Mouse (Mus musculus) mouse embryonic stem cell (cell line): ENCODE measurements around the gene Olfr70.

Experiments used
- in situ Hi-C, 2 experiments: fragments of 300-500 bp; cut with MboI; formaldehyde crosslinking; loops; 1 replicate in 1 of 2; 3 replicates in 1 of 2; pipeline ENCODE4 v1.14.3; 2019 to 2020; ENCODE audit warnings: low sequenced_read_pairs in 2 of 2, low pct_unique_long_range_greater_than_20kb in 1 of 2, mixed read lengths in 1 of 2; ENCODE audit not compliant: unreplicated experiment in 1 of 2

Olfr70 gene

GRCm38 (mm10) chr4:43700707-43701106, at the start of gene Olfr70:
Gene Olfr70 (minus strand): TSS chr4:43700807.
- in situ Hi-C loops: no loop called here

DNA sequence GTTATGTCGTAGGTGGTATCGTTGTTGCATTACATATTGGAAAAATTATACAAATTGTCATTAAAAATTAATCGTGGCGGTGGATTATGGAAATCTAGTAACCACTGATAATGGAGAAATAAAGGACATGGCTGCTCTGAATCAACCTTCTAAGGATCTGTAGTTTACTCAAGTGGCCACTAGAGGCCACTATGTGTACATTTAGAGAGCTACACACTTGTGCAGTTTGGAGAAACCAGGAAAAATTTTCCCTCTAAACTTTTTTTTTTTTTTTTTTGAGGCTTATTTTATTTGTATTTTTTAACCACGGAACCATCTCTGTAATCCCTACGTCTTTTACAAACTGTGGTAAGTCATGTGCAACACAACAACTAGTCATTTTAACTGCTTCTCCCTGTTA, 44.6 kb upstream of the Olfr70 start:
- in situ Hi-C loops: no loop called here

DNA sequence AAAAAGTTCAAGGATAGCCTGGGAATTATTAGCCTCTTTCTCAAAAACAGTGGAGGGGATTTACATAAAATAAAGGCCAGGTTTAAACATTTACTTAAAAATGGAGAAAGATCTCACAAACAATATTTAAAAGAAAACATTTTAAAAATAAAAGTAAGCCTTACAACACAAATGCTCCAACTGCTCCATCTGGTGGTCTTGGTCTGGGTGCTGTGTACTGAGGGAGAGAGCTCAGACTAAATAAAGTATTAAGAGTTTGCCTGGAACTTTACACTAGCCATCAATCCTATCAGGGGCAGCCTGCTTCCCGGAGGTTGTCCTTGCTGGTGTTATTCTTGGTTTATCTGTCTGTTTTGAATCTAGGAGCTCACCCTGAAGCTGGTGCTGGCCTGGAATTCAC, 42.5 kb upstream of the Olfr70 start:
- in situ Hi-C loops: no loop called here

- in situ Hi-C loops: no loop called here
Observed at GRCm38 (mm10) chr4:43742637-43743036, 42.0 kb upstream of the Olfr70 start.

DNA sequence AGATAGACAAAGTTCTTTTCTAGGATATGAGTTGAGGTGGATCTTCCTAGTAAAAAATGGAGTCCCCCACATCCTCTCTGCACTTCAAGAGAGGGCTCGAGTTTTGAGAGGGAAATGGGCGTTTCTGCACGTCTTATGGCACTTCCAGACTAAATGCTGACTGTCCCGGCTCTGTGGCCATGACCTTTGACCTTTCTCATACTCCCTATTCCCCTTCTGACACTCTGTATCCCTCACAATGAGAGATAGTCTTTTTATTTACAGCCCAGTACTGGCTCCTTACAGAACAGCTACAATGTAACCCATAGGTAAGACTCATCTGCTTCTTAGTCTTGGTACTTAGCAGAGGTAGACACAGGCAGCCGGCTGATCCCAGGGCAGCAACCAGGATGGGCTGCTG, 40.9 kb upstream of the Olfr70 start:
- in situ Hi-C loops: no loop called here

GRCm38 (mm10) chr4:43738989-43739674, 38.5 kb upstream of the Olfr70 start:
- in situ Hi-C loops: no loop called here

GRCm38 (mm10) chr4:43737144-43737543, 36.5 kb upstream of the Olfr70 start:
- in situ Hi-C loops: no loop called here

DNA sequence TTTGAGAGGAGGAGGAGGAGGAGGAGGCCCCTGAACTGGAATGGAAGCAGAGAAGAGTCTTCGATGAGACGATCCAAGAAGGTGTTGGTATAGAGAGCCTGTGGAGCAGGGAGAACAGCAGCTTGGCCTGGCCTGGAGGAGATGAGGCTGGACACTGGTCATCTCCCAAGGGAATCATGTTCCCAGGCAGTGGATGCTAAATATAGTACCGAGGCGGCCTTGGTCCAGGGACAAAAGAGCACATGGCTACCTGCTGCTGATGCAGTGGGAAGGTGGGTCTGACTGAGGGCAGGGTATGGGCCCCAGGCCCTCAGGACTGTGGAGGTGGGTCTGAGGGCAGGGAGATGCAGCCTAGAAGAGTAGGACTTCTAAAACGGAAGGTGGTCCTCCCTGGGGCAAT, 32.6 kb upstream of the Olfr70 start:
- in situ Hi-C loops: no loop called here

- in situ Hi-C loops: no loop called here
Observed at GRCm38 (mm10) chr4:43732171-43732570, 31.6 kb upstream of the Olfr70 start.

DNA sequence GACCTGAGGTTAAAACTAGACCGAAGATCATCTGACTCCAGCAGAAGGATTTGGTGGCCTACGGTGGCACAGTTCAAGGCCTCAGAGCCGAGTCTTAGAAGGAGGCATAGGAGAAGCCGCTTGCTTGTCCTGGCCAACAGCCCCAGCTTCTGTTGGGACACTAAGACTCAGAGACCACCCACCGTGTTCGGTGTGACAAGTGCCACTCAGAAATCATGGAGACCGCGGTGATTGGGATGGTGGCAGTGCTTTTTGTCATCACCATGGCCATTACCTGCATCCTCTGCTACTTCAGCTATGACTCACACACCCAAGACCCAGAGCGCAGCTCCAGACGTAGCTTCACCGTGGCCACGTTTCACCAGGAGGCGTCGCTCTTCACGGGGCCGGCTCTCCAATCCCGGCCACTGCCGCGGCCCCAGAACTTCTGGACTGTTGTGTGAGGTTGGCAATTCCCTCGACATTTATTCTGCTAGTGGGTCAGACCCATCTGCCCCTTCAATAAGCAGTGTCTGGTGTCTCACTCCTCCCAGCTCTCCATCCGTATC, 30.2 kb upstream of the Olfr70 start:
- in situ Hi-C loops: no loop called here

DNA sequence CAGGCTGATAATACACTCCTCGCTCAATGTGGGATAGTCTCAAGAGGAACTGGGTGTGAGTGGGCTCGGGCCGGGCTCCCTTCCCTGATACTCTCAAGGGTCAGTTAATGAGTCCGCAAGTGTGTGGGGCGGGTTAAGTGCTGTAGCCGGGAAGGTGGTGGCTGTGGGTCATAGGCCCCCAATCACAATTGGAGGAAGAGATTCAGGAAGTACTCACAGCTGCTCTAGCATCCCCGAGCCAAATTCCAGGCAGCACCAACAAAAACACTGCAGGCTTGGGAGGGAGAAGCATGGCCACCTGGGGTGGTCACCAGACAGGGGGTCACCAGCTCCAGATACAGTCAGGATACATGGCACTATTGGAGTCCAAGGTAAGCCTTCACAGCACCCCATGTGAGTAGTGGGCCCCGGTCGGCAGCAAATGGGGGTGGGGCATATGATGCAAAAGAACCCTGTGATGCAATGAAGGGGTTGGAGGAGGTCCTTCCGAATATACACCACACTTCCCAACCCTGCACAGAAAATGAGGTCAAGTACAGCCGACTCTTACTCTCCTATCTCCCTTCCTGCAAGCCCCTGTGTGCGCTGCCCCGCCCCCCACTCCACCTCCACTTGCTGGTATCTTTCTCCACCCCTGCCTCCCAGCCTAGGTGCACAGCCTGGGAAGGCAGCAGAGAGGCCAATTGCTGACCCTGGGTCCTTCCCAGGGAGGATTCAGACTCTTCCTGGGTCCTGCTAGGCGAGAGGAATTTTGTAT, 29.4 kb upstream of the Olfr70 start, which contains the start of gene Spaar:
Spaar (plus strand) TSS at position 241 of the 757 bp plus-strand sequence.
- in situ Hi-C loops: no loop called here

DNA sequence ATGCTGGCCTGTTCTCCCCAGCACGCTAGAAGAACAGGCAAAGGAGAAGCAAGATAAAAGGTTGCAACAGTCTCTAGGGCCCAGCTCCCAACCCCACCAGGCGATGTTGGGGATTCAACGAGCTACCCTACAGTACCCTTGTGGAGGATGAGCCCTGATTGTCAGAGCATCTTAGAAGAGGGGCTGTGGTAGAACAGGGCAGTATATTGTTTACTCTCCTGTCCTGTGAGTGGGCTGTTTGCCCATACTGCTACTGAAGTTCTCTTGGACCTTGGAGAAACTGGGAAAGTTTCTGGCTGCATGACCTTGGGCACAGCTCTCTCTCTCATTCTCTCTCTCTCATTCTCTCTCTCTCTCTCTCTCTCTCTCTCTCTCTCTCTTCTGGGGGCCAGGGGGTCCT, 28.5 kb upstream of the Olfr70 start:
- in situ Hi-C loops: no loop called here

DNA sequence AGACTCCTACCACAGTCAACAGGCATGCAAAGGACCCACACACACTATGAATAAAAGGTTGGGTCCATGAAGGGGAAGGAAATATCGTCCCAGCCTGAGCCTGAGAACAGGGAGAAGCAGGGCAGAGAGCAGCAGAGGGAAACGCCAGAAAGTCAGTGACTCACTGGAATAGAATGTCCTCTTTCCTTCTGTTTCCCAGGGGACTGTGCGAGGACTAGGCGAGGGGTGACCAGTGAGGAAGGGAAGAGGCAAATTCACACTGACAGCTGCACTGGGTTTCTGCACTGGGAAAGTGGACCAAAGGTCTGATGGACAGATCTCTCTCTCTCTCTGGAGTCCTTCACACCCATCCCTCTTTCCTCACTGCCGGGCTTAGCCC, 28.0 kb upstream of the Olfr70 start:
- in situ Hi-C loops: no loop called here

DNA sequence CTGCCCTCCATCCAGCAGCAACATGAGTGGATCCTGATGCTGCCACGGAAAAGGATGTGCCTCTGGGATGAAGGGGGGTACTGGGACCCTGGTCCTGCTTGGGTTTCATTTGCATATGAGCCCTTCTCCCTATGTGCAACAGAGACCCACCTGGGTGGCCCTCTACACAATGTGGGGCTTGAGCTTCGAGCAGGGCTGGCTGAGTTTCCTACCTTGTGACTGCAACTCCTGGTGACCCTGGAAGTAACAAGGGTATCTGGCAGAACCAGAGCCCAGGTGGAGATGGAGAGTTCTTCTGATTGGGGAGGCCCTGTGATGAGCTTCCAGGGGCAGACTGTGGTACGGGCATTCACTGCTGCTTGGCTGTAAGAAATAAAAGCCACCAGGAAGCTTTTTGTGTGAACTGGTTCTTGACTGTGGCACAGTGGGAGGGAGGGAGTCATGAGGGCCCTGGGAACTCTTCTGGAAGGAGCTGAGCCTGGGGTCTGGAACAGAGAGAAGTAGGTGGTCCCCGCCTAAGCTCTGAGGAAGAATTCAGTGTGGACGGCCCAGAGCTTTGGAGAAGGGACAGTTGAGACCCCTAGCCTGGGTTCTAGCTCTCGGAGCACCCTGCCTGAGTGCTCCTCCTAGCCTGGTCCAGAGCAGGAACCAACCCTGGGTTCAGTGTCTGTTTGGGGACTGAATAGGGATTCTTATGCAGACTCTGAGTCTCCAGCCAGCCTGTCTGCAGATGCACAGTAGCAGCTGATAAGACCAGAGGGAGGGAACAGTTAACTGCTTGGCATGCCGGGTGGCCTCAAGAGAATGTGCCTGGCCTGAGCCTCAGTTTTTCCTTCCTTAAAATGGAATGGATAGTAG, 27.3 kb upstream of the Olfr70 start:
- in situ Hi-C loops: no loop called here

- in situ Hi-C loops: no loop called here
Observed at GRCm38 (mm10) chr4:43726995-43727394, 26.4 kb upstream of the Olfr70 start, which contains the start of gene Hrct1. Gene Hrct1 (plus strand): TSS chr4:43727188.

DNA sequence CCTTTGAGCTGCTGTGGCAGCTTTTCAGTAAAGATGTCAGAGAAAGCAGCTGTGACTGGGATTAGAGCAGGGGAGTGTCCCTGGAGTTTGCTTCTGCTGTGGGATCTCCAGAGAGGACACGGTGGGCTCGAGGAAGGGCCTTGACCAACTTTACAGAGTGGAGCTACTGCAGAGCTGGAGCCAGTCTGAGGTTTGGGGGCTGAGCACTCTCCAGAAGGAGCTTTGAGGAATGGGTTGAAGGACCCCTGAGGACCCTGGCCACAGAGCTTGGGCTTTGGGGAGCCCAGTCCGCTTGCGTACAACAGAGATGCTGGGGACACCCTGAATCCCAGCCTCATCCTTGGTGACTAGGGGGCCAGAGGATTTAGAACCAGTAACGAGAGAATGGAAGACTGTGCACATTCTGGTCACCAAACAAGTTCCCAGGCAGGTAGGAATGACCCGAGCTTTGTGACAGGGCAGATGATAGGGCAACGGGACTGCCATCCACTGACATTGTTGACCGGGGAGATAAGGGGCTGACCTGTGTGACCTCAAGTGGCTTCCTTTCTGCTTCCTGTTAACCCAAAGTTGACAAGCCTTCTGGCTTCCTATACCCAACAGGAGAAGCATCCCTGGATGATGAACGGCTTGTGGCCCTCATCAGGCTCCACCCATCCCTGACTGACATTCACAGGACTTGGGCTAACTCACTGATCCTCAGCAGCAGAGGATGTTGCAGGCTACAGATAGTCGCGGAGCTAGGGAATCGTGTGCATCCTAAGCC, 25.8 kb upstream of the Olfr70 start:
- in situ Hi-C loops: no loop called here

DNA sequence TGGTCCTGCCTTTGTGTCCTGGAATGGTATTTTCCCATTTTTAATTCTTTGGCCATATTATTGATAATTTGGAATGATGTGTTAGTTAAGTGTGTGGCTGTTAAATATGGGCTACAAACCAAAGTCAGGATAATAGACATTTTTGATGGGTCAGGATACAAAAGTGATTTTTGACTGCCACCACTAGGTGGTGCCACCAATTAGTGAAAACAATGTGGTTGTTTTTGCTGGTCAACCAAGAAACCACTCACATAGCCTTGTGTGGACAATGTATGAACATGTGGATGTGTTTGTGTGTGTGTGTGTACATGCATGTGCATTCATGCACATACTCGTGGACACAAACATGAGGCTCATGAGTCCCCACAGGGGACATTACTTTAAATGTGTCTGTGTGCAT, 24.2 kb upstream of the Olfr70 start:
- in situ Hi-C loops: no loop called here

DNA sequence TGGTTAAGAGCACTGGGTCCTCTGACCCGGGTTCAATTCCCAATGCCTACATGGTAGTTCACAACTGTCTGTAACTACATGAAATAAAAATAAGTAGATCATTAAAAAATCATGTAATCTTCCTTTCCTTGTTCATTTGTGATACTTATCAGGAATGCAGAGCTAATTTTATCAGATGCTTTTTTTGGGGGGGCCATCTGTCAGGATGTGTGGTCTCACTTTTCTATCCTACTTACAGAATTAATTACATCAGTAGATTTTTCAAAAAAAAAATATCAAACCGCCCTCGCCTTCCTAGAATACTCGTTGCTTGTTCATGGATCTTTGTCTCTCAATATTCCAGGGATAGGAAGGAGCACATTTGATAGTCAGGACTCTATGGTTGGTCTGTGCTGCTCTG, 21.6 kb upstream of the Olfr70 start:
- in situ Hi-C loops: no loop called here
